Mouse (Mus musculus): ENCODE data around the gene Rpap1. TPM values are rescaled to one million over a fixed set of nuclear protein-coding genes. Genes with fewer than 3 reads are reported as not detected.

The Rpap1 gene
- 9.7 and 9.9 TPM in 2 replicates for polyA plus RNA-seq (2015; fragmentation: Nextera tagmentation; extraction: Ambion mirVana)

DNA sequence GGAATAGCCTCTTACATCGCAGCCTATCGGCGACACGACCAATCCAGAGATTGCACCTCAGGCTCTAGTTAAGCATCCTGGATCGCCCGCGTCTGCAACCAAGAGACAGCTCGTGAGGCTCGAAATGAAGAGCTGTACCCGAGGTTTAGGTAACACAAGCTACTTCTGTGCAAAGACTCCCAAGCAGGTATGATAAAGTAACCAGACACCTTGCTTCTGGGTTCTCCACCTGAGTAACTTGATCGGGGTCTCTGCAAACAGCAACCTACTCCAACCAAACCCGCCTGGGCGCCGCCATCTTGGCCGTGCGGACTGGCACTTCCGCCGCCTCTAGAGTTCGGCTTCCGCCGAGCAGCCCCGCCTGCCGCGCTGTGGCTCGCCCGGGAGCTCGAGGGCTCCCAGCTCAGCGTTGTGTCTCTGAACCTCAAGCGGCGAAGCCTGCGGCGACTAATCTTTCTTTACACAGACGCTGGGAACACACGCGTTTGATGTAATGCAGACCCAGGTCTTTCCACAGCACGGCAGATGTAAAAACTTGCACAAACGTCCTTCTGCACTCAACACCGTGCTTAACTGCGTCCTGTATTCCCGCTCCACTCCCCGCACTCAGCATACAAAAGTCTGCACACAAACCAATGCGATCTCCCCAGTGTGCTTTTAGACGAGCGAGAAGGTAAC, at the start of gene Rpap1:
Rpap1 (minus strand) TSS at position 332 of the 678 bp plus-strand sequence.

DNA sequence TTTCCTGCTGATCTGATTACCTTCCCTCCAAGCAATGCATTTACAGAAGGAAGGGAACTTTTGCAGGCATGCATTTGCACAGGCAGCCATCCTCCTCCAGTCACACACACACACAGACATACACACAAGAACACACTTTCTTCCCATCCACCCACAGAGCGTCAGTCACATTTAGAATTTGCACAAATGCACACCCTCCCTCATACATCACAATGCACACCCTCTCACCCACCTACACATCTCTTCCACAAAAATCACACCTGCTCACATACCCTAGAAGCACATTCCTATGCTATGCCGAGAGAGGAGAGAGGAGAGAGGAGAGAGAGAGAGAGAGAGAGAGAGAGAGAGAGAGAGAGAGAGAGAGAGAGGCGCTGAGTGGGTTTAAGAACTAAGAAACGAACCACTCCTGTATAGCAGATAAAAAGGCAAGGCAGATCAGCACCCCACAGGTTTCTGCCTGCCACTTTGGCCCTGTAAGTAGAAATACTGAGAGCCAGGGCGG, 10.0 kb upstream of the Rpap1 start, which contains the start of gene Tyro3:
Tyro3 (plus strand) TSS at position 455 of the 505 bp plus-strand sequence.

DNA sequence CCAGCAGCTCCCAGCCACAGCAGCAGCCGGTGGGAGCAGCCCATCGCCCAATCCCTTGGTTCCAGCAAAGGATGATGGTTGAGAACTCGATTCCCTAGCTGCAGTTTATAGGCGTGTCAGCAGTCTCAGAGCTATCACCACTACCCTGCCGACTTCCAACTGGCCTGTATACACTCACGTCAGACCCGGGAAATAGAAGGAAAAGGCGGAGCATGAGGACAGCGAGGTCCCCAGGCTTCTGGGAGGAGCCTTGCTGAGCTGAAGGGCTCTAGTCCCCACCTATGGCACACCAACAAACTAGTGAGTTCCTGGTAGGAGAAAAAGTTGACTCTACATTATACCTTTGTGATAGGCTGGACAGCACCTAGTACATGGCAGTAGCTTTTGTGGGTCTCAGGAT, 27.1 kb downstream of the Rpap1 start, which contains the start of gene Ltk:
Ltk (minus strand) TSS at position 181 of the 400 bp plus-strand sequence.

DNA sequence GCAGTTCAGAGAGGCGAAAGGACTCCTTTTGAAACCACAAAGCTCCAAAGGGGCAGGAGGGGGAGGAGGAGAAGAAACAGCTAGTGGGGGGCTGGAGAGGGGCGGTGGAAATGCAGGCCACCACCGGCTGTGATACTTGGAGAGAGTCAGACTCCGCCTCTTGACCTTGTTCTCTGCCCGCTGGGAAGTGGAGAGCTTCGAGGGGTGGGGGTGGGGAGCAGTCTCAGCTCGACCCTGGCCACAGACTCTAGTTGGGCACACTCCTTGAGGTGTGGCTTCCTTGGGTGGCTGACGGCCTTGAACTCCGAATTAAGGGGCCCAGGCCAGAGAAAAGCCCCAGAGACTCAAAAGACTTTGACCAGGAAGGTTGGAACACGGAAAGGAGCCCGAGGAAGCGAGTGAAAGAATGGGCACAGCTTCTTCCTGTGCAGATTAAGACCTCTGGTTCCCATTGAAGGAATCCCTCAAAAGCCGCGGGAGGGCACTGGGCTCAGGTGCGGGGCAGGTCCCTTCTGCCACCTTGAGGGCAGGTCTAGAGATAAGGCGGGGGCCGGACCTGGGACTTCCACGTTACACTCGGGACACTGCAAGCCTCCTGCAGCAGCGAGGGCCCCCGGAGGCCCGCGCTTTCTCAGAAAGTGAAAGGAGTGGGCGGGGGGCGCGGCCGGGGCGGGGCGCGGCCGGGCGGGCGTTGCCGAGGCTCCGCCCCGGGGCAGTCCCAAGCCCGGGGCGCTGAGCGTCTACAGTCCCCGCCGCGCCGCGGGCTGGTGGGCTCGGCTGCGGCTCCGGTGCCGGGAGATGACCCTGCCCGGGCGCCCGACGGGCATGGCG, 45.5 kb downstream of the Rpap1 start, which contains the start of gene Itpka:
Itpka (plus strand) TSS at position 757 of the 831 bp plus-strand sequence.

Other genes with a start within 250 kb of the Rpap1 start
- gene Exd1, start 239.9 kb downstream of the Rpap1 start, polyA plus RNA-seq (2015; fragmentation: Nextera tagmentation; extraction: Ambion mirVana), result 0.09 and 0.29 TPM in 2 replicates
- 39.3 and 59.0 TPM in 2 replicates for gene Chp1, start 239.8 kb downstream of the Rpap1 start, polyA plus RNA-seq (2015; fragmentation: Nextera tagmentation; extraction: Ambion mirVana)
- gene Nusap1, start 169.2 kb downstream of the Rpap1 start, polyA plus RNA-seq (2015; fragmentation: Nextera tagmentation; extraction: Ambion mirVana), result 14.5 and 16.6 TPM in 2 replicates
- 5.6 and 6.6 TPM in 2 replicates for gene Oip5, start 169.1 kb downstream of the Rpap1 start, polyA plus RNA-seq (2015; fragmentation: Nextera tagmentation; extraction: Ambion mirVana)
- gene Ndufaf1, start 124.7 kb downstream of the Rpap1 start, polyA plus RNA-seq (2015; fragmentation: Nextera tagmentation; extraction: Ambion mirVana), result 62.8 and 64.0 TPM in 2 replicates
- 31.1 and 34.4 TPM in 2 replicates for gene Rtf1, start 112.5 kb downstream of the Rpap1 start, polyA plus RNA-seq (2015; fragmentation: Nextera tagmentation; extraction: Ambion mirVana)
- 0.26 and 0.71 TPM in 2 replicates for gene Itpka, start 45.2 kb downstream of the Rpap1 start, polyA plus RNA-seq (2015; fragmentation: Nextera tagmentation; extraction: Ambion mirVana)
- gene Ltk, start 27.1 kb downstream of the Rpap1 start, polyA plus RNA-seq (2015; fragmentation: Nextera tagmentation; extraction: Ambion mirVana), result not detected in 2 replicates
- gene Tyro3, start 10.2 kb upstream of the Rpap1 start, polyA plus RNA-seq (2015; fragmentation: Nextera tagmentation; extraction: Ambion mirVana), result 2.9 and 3.2 TPM in 2 replicates
- 13.0 and 13.9 TPM in 2 replicates for gene Mga, start 109.7 kb upstream of the Rpap1 start, polyA plus RNA-seq (2015; fragmentation: Nextera tagmentation; extraction: Ambion mirVana)
- gene Mapkbp1, start 185.2 kb upstream of the Rpap1 start, polyA plus RNA-seq (2015; fragmentation: Nextera tagmentation; extraction: Ambion mirVana), result 1.2 and 1.5 TPM in 2 replicates
- 12.0 and 12.1 TPM in 2 replicates for gene Jmjd7, start 239.9 kb upstream of the Rpap1 start, polyA plus RNA-seq (2015; fragmentation: Nextera tagmentation; extraction: Ambion mirVana)
- 1.8 and 2.8 TPM in 2 replicates for gene Gm28042, start 240.0 kb upstream of the Rpap1 start, polyA plus RNA-seq (2015; fragmentation: Nextera tagmentation; extraction: Ambion mirVana)
- 0.19 and 0.38 TPM in 2 replicates for gene Pla2g4b, start 245.9 kb upstream of the Rpap1 start, polyA plus RNA-seq (2015; fragmentation: Nextera tagmentation; extraction: Ambion mirVana)

Data from skeletal muscle tissue, postnatal 0 days (tissue).